Mouse (Mus musculus) testis, adult 2 months (tissue): Measurements from ENCODE around the gene Mgat3.

Experiments used
- CTCF ChIP-seq: fragments of 200-500 bp; IDR thresholded peaks from 2 replicates; pipeline ENCODE4 v1.5.1; 2012; ENCODE audit warnings: low read depth, mild to moderate bottlenecking, inconsistent platforms, low read length, moderate library complexity; ENCODE audit not compliant: control insufficient read depth, insufficient read depth, insufficient replicate concordance
- POLR2A ChIP-seq: fragments of 200-500 bp; IDR thresholded peaks from 2 replicates; pipeline ENCODE4 v1.6.1; 2012; ENCODE audit warnings: low read depth, mild to moderate bottlenecking, inconsistent platforms, low read length, moderate library complexity; ENCODE audit not compliant: control insufficient read depth

GRCm38 (mm10) chr15:80249672-80250071 lies 76.2 kb downstream of the Mgat3 start:
- TF ChIP-seq CTCF (no peak), POLR2A (no peak)
